16 mouse cellular contexts compared by ENCODE assay signal in genomic region chr10:107223186-107223440, GRCm38 (mm10).
"Had no signal": no experiment of that assay in that cellular context is flagged by ENCODE, and none has a peak within 500 bp of the region (broad histone marks: within the 10 kb centered on the region; RNA-seq: fewer than 3 reads in every experiment).

No protein-coding gene starts in this region.

- DNase-seq: cerebellum, adult 9-10 months; cerebellum, adult 9-11 months; cerebellum, postnatal 10 days; cerebellum, postnatal 14 days; cerebellum, postnatal 25 days; cerebellum, postnatal 36 days; embryo, embryonic 11 days; forebrain, postnatal 0 days; gastrocnemius, adult 2 months; gastrocnemius, postnatal 10 days; gastrocnemius, postnatal 14 days; gastrocnemius, postnatal 25 days; gastrocnemius, postnatal 36 days; heart, adult 11 months; heart, adult 18-20 months; heart, adult 2 months had no signal
